Mouse (Mus musculus) C2C12 (cell line): Measurements from ENCODE around the gene Grin2a.

Experiments
- CEBPB ChIP-seq: IDR thresholded peaks from one replicate; pipeline ENCODE4 v1.6.1; 2011; ENCODE audit warnings: low read depth, mild to moderate bottlenecking, control low read depth, moderate library complexity
- CTCF ChIP-seq: IDR thresholded peaks from one replicate; pipeline ENCODE4 v1.5.1; 2011; ENCODE audit not compliant: control insufficient read depth, insufficient read depth, insufficient read length
- MAX ChIP-seq: IDR thresholded peaks from one replicate; pipeline ENCODE4 v1.6.1; 2011; ENCODE audit warnings: mild to moderate bottlenecking, control low read depth
- MYOG ChIP-seq: IDR thresholded peaks from one replicate; pipeline ENCODE4 v1.6.1; 2011; ENCODE audit not compliant: control insufficient read depth, insufficient read length; ENCODE audit errors: extremely low read depth

GRCm38 (mm10) chr16:9785821-9786220 lies 209.5 kb downstream of the Grin2a start:
- TF ChIP-seq CTCF (no peak), MYOG (no peak), CEBPB (no peak), MAX (no peak)
